Mouse (Mus musculus): Measurements from ENCODE around the gene Fhod1.

DNA sequence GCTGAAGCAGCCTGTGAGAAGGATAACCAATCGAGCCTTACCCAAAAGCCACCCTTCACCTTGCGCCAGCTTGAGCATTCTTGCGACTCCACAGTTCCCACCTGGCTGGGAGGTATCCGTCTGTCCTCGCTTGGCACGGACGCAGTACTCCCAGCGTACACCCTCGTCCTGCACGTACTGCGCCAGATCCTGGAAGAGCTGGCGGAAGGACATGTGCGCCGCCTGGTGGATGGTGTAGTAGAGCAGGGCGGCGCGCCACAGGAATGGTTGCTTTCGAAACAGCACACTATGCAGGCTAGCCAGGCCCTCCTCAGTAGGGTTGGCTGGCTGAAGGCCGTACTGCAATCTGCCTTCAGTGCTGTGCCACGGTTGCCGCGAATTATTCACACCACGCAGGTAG, 64.7 kb downstream of the Fhod1 start:
- TF ChIP-seq CTCF (IDR thresholded peaks at IDR 0.05; ENCODE audit: low read depth, low read length), result peak; percentile 94
- TF ChIP-seq GATA1 (IDR thresholded peaks at IDR 0.05; ENCODE audit: borderline replicate concordance, low read length), result no peak
- no peak for TF ChIP-seq POLR2AphosphoS5 (IDR thresholded peaks at IDR 0.05; ENCODE audit: insufficient replicate concordance, low read depth, low read length)

All from G1E (cell line).